Mouse (Mus musculus) limb, embryonic 13.5 days (tissue): ENCODE results near the gene Spata21. TPM values are rescaled to one million over a fixed set of nuclear protein-coding genes. Genes with fewer than 3 reads are reported as not detected.

Experiments used
- ATAC-seq: fragments of 200-750 bp; cut with Nextera tagmentation; 2 replicates; pipeline ENCODE4 v1.8.0; 2017; ENCODE audit warnings: low read depth, moderate number of reproducible peaks, moderate TSS enrichment; ENCODE audit not compliant: low FRiP score
- H3K27ac ChIP-seq: fragments of 300-500 bp; sonication (generic); 2 replicates; pipeline ENCODE4 v1.5.1; 2015; ENCODE audit warnings: inconsistent platforms, mild to moderate bottlenecking, moderate library complexity
- H3K27me3 ChIP-seq: fragments of 300-500 bp; sonication (generic); 2 replicates; pipeline ENCODE4 v1.6.1; 2015; ENCODE audit warnings: mild to moderate bottlenecking, inconsistent platforms
- H3K36me3 ChIP-seq: fragments of 300-500 bp; sonication (generic); 2 replicates; pipeline ENCODE4 v1.6.1; 2015; ENCODE audit warnings: inconsistent platforms, mild to moderate bottlenecking, moderate library complexity
- H3K4me1 ChIP-seq: fragments of 300-500 bp; sonication (generic); 2 replicates; pipeline ENCODE4 v1.6.1; 2015; ENCODE audit warnings: inconsistent platforms
- H3K4me2 ChIP-seq: fragments of 300-500 bp; sonication (generic); replicated peaks from 2 replicates; pipeline ENCODE4 v1.6.1; 2015; ENCODE audit warnings: inconsistent platforms, mild to moderate bottlenecking, moderate library complexity
- H3K4me3 ChIP-seq: fragments of 300-500 bp; sonication (generic); 2 replicates; pipeline ENCODE4 v1.5.1; 2015; ENCODE audit warnings: moderate library complexity, mild to moderate bottlenecking, inconsistent platforms
- H3K9ac ChIP-seq: fragments of 300-500 bp; sonication (generic); 2 replicates; pipeline ENCODE4 v1.6.1; 2015; ENCODE audit warnings: mild to moderate bottlenecking, inconsistent platforms
- H3K9me3 ChIP-seq: fragments of 300-500 bp; sonication (generic); 2 replicates; pipeline ENCODE4 v1.6.1; 2016; ENCODE audit warnings: inconsistent platforms
- whole genome bisulfite sequencing: fragments of 180-500 bp; shearing (Covaris S2); methylation state at CpG from one replicate; pipeline ENCODE4 v1.1.7; 2015; 5-methylcytosine and 5-hydroxymethylcytosine counted together
- polyA plus RNA-seq: library from polyadenylated mRNA; unstranded; fragments of >200 nt; fragmentation: Nextera tagmentation; extraction: Ambion mirVana; gene quantifications from 2 replicates; pipeline ENCODE4 v1.2.1, GENCODE M21; 2015

Spata21 gene
- polyA plus RNA-seq = 0.08 and 0.20 TPM in 2 replicates

DNA sequence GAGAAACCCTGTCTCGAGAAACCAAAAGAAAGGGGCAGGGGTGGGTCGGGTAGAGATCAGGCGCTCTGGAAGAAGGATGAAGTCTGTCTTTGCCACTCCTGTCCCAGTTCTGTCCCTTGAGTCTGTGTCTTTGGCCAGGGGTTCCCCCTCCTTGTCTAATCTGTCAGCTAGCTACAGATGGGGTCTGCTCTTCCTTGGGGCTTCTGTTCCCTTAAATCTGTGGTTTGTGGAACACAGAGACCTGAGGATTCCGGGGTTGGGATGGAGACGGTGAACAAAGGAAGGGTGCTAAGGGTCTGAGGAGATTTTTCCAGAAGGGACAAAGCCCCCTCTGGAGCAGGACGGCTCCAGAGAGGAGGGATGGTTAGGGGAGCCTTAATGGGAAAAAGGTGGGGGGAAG is at the start of gene Spata21:
Gene Spata21 (plus strand): TSS at position 301 of the 400 bp plus-strand sequence.
- WGBS = 76% methylated on average over 6 of the region's 6 CpGs
- Histone ChIP-seq H3K36me3 (no peaks in the 10 kb centered on the region), H3K27ac (no peak within 1 kb of the TSS), H3K9ac (0 out of 2 replicates have a peak within 1 kb of the TSS, but pooled peaks have one; percentile 25), H3K4me1 (no peaks in the 10 kb centered on the region), H3K4me3 (no peak within 1 kb of the TSS), H3K9me3 (no peaks in the 10 kb centered on the region), H3K27me3 (no peaks in the 10 kb centered on the region), H3K4me2 (no peak within 1 kb of the TSS)
- no peak for ATAC-seq

DNA sequence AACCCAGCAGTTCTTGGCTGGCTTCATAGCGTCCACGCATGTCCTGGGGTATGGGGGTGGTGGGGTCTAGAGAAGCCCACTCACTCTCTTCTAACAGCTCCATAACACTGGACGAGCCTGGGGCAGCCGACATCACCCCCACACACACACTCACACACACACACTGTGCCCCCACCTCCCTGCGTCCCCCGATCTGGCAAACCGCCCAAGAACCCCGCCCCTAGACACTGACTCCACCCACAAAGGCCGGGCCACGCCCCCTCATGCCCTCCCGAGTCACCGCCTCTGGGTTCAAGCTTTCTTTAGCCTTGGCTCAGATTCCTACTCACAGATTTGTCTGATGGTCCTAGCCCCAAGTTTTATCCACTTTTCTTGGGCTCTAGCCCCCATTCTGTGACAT is 47.0 kb upstream of the Spata21 start:
- Histone ChIP-seq H3K4me3 (no peak overlapping the region), H3K36me3 (peaks cover 60% of the 10 kb centered on the region), H3K27me3 (no peaks in the 10 kb centered on the region), H3K9ac (no peak overlapping the region), H3K27ac (no peak overlapping the region), H3K4me1 (peaks cover 5% of the 10 kb centered on the region; the same call in 1 of the 2 replicates), H3K9me3 (no peaks in the 10 kb centered on the region), H3K4me2 (no peak overlapping the region)
- ATAC-seq = peak; percentile 19; the same call in 1 of the 2 replicates
- 54% methylated on average over 12 of the region's 12 CpGs for WGBS

DNA sequence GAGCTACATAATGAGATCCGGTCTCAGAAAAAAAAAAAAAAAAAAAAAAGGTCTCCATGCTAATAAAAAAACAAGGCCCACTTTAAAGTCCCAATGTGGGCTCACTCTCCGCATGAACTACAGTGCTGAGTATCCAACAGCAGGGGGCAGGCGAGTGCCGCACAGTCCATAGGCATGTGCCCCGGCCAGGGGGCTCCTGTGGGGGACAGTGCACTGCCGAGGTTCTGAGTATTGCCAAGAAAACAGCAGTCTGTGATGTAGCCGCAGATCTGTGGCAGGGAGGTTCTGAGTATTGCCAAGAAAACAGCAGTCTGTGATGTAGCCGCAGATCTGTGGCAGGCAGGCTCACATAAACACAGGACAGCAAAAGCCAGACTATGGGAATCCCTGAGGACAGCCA is 43.3 kb upstream of the Spata21 start:
- ATAC-seq = peak; percentile 69; the same call in 1 of the 2 replicates
- 17% methylated on average over 8 of the region's 8 CpGs for WGBS
- Histone ChIP-seq H3K4me1 (peaks cover 10% of the 10 kb centered on the region; the same call in 1 of the 2 replicates), H3K9me3 (no peaks in the 10 kb centered on the region), H3K36me3 (peaks cover 61% of the 10 kb centered on the region), H3K27me3 (no peaks in the 10 kb centered on the region), H3K9ac (no peak overlapping the region), H3K4me2 (no peak overlapping the region), H3K4me3 (no peak overlapping the region), H3K27ac (0 out of 2 replicates have a peak overlapping the region, but pooled peaks have one; percentile 33)

DNA sequence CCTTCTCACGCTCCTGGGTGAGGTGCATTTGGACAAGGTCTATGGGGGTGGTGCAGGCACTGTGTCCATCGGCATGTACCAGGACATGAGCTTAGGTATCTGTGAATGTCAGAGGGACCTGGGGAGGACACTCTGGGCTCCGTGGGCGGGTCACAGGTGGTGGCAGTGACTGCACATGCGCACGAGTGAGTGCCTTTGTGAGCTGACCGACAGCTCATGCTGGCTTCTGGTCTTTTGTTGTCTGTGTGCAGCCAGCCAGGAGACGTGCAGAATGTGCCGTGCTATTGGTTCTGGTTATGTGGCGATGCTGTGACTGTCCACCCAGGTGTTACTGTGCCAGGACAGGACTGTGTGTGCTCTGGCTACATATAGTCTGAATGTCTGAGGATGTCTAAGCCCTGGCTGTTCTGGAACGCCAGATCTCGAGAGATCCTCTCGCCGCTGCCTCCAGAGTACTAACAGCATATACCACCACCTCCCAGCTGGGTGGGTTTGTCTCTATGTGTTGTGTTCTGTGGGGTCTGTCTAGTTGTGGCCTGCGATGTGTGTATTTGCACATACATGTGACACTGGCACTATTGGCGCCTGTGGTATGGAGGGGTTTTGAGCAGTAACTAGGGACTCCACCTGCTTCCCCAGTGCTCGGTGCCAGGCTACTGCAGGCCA is 39.2 kb upstream of the Spata21 start:
- Histone ChIP-seq H3K27me3 (no peaks in the 10 kb centered on the region), H3K4me1 (peaks cover 18% of the 10 kb centered on the region), H3K9ac (no peak overlapping the region; the same call in 1 of the 2 replicates), H3K4me3 (no peak overlapping the region), H3K36me3 (peaks cover 47% of the 10 kb centered on the region), H3K9me3 (no peaks in the 10 kb centered on the region), H3K27ac (no peak overlapping the region), H3K4me2 (no peak overlapping the region)
- 88% methylated on average over 17 of the region's 17 CpGs for WGBS
- ATAC-seq = no peak

DNA sequence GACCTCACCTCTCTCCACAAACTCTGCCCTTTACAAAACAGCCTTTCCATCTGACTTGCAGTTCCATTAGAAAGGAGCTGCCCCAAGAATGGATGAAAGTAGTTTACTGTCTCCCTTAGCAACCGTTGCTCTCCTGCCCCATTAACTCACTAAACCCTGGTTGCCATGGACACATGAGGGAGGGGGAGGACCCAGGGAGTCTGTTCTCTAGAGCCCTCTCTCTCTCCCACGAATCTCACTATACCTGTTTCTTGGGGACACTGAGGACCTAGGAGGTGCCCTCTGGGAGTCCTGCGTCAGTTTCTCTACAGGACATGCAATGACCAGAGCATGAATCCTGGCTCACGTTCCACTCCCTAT is 38.7 kb upstream of the Spata21 start:
- no peaks in the 10 kb centered on the region for H3K27me3 ChIP-seq
- 46% methylated on average over 4 of the region's 4 CpGs for WGBS
- H3K9me3 ChIP-seq = no peaks in the 10 kb centered on the region
- H3K4me1 ChIP-seq = peaks cover 21% of the 10 kb centered on the region
- no peak for ATAC-seq
- H3K4me2 ChIP-seq = no peak overlapping the region
- peak overlapping the region; percentile 9; the same call in 1 of the 2 replicates for H3K9ac ChIP-seq
- no peak overlapping the region for H3K27ac ChIP-seq
- no peak overlapping the region for H3K4me3 ChIP-seq
- peaks cover 51% of the 10 kb centered on the region for H3K36me3 ChIP-seq

DNA sequence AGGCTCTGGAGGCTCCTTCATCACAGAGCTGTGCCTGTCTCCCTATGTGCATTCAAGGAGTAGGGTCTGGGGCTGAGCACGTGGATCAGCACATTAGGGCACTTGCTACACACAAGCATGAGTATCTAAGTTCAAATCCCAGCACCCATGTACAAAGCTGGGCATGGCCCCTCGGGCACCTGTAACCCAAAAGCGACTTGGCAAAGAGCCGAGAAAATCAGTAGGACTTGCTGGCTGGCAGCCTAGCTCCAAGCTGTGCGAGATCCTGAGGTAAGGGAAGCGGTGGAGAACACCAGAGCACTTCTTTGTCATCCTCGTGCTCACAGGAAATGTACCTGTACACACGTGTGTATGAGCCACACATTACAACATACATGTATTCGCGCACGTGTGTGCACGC is 35.7 kb upstream of the Spata21 start:
- Histone ChIP-seq H3K27me3 (no peaks in the 10 kb centered on the region), H3K4me1 (peaks cover 16% of the 10 kb centered on the region), H3K9ac (no peak overlapping the region; the same call in 1 of the 2 replicates), H3K27ac (no peak overlapping the region), H3K36me3 (peaks cover 52% of the 10 kb centered on the region), H3K9me3 (no peaks in the 10 kb centered on the region), H3K4me2 (no peak overlapping the region), H3K4me3 (no peak overlapping the region)
- 89% methylated on average over 12 of the region's 12 CpGs for WGBS
- no peak for ATAC-seq

DNA sequence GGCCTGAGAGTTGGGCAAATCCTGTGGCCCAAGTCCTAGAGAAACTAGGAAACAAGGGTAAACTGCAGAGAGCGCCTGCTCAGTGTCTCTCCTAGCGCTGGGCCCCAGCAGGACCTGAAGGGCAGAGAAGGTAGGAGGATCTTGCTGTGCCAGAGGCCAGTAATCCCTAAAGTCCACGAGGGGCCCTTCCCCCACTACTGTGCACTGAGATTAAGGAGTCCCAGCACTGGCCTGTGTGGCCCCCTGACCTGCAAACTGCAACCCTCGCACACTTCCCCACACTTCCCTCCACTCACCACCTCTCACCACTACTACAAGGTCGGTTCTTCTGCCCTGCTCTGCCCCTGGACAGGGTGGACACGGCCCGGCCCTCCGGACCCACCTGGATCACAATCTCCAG is 35.0 kb upstream of the Spata21 start:
- Histone ChIP-seq H3K4me2 (no peak overlapping the region), H3K4me3 (no peak overlapping the region), H3K9ac (peak overlapping the region; percentile 53; the same call in 1 of the 2 replicates), H3K27me3 (no peaks in the 10 kb centered on the region), H3K27ac (no peak overlapping the region), H3K36me3 (peaks cover 54% of the 10 kb centered on the region), H3K4me1 (peaks cover 16% of the 10 kb centered on the region), H3K9me3 (no peaks in the 10 kb centered on the region)
- WGBS = 61% methylated on average over 8 of the region's 8 CpGs
- no peak for ATAC-seq

DNA sequence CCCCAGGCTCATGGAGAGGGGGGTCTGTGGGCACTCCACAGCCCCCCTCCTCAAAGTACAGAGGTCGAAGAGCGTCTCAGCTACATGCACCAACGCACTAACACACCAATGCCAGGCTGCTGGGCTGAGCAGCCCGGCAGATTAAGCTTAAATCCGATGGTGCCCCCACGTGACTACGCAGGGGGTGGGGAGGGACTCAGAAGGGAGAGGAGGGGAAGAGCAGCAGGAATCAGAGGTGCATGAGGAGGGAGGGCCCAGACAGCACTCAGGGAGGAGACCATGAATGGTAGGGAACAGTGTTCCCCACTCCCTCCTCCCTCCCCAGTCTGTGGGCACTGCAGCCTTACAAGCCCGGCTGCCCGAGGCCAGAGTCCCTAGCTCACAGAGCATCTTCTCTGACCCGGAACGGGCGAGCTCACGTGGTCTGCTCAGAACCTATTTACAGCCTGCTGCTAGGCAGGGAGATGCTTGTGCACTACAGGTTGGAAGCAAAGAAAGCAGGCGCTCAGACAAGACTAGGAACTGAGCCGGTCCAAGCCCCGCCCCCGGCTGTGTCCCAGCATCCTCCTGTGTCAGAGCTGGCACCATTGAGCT is 34.5 kb upstream of the Spata21 start:
- H3K4me3 ChIP-seq = no peak overlapping the region
- 39% methylated on average over 17 of the region's 17 CpGs for WGBS
- peaks cover 51% of the 10 kb centered on the region for H3K36me3 ChIP-seq
- H3K4me2 ChIP-seq = peak overlapping the region; percentile 23; the same call in 1 of the 2 replicates
- peaks cover 16% of the 10 kb centered on the region for H3K4me1 ChIP-seq
- H3K9ac ChIP-seq = peak overlapping the region; percentile 53
- 0 out of 2 replicates have a peak, but pooled peaks have one; percentile 11 for ATAC-seq
- no peaks in the 10 kb centered on the region for H3K9me3 ChIP-seq
- no peaks in the 10 kb centered on the region for H3K27me3 ChIP-seq
- H3K27ac ChIP-seq = no peak overlapping the region

DNA sequence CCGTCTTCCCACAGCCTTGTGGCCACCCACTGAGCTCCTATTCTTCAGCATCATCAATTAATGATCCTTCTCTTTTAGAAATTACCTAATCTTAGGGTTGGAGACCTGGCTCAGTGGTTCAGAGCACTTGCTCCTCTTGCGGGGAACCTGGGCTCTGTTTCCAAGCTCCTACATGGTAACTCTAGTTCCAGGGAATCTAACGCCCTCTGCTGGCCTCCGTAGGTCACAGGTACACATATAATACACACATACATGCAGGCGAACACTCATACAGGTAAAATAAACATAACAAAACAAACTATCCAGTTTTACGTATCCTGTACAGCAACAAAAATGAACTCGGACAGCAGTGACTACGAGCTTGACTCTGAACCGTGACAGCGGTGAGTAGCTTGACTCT is 31.2 kb upstream of the Spata21 start:
- no peak for ATAC-seq

DNA sequence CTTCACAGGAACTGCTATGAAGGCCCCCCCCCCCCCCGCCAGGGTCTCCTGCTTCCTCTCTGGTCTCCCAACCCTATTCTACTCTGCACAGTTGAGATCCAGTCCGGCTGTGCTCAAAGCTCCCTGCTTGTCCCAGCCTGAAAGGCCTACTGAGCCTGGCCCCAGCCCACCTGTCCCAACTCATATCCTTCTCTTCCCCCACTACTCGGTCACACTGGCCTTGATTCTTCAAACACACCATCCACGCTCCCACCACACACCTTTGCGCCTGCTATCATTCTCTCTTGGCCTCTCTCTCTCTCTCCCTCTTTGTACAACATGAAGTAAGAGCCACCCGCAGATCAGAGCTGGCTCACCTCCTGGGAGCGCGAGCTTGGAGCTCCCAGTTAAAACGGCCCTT is 29.3 kb upstream of the Spata21 start:
- Histone ChIP-seq H3K27ac (no peak overlapping the region), H3K4me1 (peaks cover 21% of the 10 kb centered on the region), H3K9ac (peak overlapping the region; percentile 2; the same call in 1 of the 2 replicates), H3K4me2 (peak overlapping the region; percentile 77; the same call in 1 of the 2 replicates), H3K9me3 (no peaks in the 10 kb centered on the region), H3K4me3 (no peak overlapping the region), H3K27me3 (no peaks in the 10 kb centered on the region), H3K36me3 (peaks cover 36% of the 10 kb centered on the region)
- no peak for ATAC-seq
- WGBS = 84% methylated on average over 9 of the region's 9 CpGs

More for the DNA sequence above, 31.2 kb upstream of the Spata21 start:
- H3K4me3 ChIP-seq = no peak overlapping the region
- H3K4me2 ChIP-seq = no peak overlapping the region
- no peaks in the 10 kb centered on the region for H3K9me3 ChIP-seq
- H3K36me3 ChIP-seq = peaks cover 42% of the 10 kb centered on the region
- 94% methylated on average over 10 of the region's 10 CpGs for WGBS
- H3K27ac ChIP-seq = no peak overlapping the region
- no peaks in the 10 kb centered on the region for H3K27me3 ChIP-seq
- H3K9ac ChIP-seq = no peak overlapping the region
- H3K4me1 ChIP-seq = peaks cover 29% of the 10 kb centered on the region

DNA sequence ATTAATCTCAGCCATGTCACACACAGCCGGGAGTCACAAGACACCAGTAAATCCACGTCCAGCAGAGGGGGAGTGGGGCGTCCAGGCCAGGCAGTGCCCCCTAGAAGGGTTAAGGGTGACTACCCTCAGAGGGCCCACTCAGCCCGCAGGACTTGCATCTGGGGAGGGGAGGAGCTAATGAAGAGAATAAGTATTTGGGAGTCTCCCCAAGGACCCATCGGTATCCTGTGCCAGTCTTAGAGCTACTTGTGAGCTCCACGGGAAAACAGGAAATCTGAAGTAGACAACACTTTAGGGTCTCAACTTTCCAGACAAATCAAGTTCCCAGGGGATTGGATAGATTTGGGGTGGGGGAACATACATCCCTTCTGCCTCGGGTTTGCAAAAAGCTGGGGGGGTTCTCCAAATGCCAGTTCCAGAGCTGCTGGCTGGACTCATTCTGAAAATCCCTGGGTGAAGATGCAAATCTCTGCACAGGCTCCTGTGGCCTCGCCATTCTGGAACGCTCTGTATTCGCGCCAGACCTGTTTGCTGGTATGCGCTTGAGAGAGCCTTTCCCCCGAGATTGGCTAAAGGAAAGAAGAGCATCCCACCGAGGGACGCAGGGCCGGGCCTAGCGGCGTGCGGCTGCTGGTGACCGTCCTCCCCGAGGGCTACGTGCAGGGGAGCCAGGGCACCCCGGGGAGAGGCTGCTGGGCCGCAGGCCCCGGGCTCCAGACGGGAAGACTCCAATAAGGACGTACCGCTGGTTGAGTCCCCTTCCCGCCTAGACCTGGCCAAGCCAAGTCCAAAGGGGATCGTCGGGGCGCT is 28.3 kb upstream of the Spata21 start:
- H3K4me3 ChIP-seq = peak overlapping the region; percentile 61
- WGBS = 1% methylated on average over 32 of the region's 32 CpGs
- ATAC-seq = no peak
- no peaks in the 10 kb centered on the region for H3K9me3 ChIP-seq
- peak overlapping the region; percentile 81 for H3K9ac ChIP-seq
- H3K4me1 ChIP-seq = peaks cover 18% of the 10 kb centered on the region
- H3K36me3 ChIP-seq = peaks cover 26% of the 10 kb centered on the region
- peak overlapping the region; percentile 77 for H3K4me2 ChIP-seq
- H3K27me3 ChIP-seq = no peaks in the 10 kb centered on the region
- peak overlapping the region; percentile 90 for H3K27ac ChIP-seq
